Mouse (Mus musculus) liver, adult 2 months (tissue): Measurements from ENCODE around the gene Glt28d2.

Source experiments
- CTCF ChIP-seq: fragments of 200-500 bp; IDR thresholded peaks from 2 replicates; pipeline ENCODE4 v1.5.1; 2011; ENCODE audit warnings: low read depth, low read length, control low read depth
- POLR2A ChIP-seq: fragments of 200-500 bp; IDR thresholded peaks from 2 replicates; pipeline ENCODE4 v1.6.1; 2011; ENCODE audit warnings: low read length, control low read depth; ENCODE audit not compliant: insufficient read depth; ENCODE audit errors: extremely low read depth

DNA sequence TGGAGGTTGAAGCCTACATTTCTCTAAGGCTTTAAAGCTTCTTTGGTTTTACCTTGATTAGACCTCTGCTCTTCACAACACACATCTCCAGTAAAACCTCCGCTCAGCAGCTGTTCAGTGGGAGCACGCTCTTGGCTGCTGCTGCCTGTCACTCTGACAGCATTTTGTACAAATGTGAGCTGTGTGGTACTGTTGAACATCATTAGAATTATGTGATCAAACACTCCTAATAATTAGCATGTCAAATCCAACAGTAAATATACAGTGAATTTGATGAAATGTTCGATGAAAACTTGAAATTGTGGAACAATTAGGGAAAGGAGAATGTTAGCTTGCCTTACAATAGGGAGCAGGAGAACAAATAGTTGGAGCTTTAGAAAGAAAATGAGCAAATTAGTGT, 32.3 kb downstream of the Glt28d2 start:
- TF ChIP-seq CTCF (no peak), POLR2A (no peak)
